Mouse (Mus musculus) embryonic facial prominence, embryonic 12.5 days (tissue): Measurements from ENCODE around the gene Slc22a3. TPM values are rescaled to one million over a fixed set of nuclear protein-coding genes. Genes with fewer than 3 reads are reported as not detected.

ENCODE experiments used
- ATAC-seq: fragments of 200-750 bp; cut with Nextera tagmentation; 2 replicates; pipeline ENCODE4 v1.8.0; 2017; ENCODE audit not compliant: insufficient number of reproducible peaks, insufficient read depth, low FRiP score, low TSS enrichment
- H3K27ac ChIP-seq: fragments of 300-500 bp; sonication (generic); 2 replicates; pipeline ENCODE4 v1.5.1; 2016; ENCODE audit warnings: mild to moderate bottlenecking
- H3K27me3 ChIP-seq: fragments of 300-500 bp; sonication (generic); 2 replicates; pipeline ENCODE4 v1.6.1; 2016; ENCODE audit warnings: mild to moderate bottlenecking, moderate library complexity
- H3K36me3 ChIP-seq: fragments of 300-500 bp; sonication (generic); 2 replicates; pipeline ENCODE4 v1.6.1; 2016; ENCODE audit warnings: mild to moderate bottlenecking
- H3K4me1 ChIP-seq: fragments of 300-500 bp; sonication (generic); 2 replicates; pipeline ENCODE4 v1.6.1; 2016
- H3K4me2 ChIP-seq: fragments of 300-500 bp; sonication (generic); replicated peaks from 2 replicates; pipeline ENCODE4 v1.6.1; 2016; ENCODE audit warnings: mild to moderate bottlenecking, moderate library complexity
- H3K4me3 ChIP-seq: fragments of 300-500 bp; sonication (generic); 2 replicates; pipeline ENCODE4 v1.5.1; 2016; ENCODE audit warnings: mild to moderate bottlenecking
- H3K9ac ChIP-seq: fragments of 300-500 bp; sonication (generic); 2 replicates; pipeline ENCODE4 v1.6.1; 2016; ENCODE audit warnings: mild to moderate bottlenecking, moderate library complexity
- H3K9me3 ChIP-seq: fragments of 300-500 bp; sonication (generic); 2 replicates; pipeline ENCODE4 v1.6.1; 2016; ENCODE audit warnings: mild to moderate bottlenecking, moderate library complexity
- WGBS: fragments of 180-500 bp; shearing (Covaris S2); methylation state at CpG from one replicate; pipeline ENCODE4 v1.1.7; 2016; 5-methylcytosine and 5-hydroxymethylcytosine counted together
- polyA plus RNA-seq: library from polyadenylated mRNA; unstranded; fragments of >200 nt; fragmentation: Nextera tagmentation; extraction: Ambion mirVana; gene quantifications from 2 replicates; pipeline ENCODE4 v1.2.1, GENCODE M21; 2016

Gene Slc22a3
- polyA plus RNA-seq, result 0.26 and 0.38 TPM in 2 replicates

- WGBS, result 8% methylated on average over 14 of the region's 14 CpGs
- H3K36me3 ChIP-seq, result no peaks in the 10 kb centered on the region
- peak within 1 kb of the TSS; percentile 65 for H3K4me2 ChIP-seq
- H3K27me3 ChIP-seq, result peaks cover 64% of the 10 kb centered on the region
- H3K27ac ChIP-seq, result no peak within 1 kb of the TSS
- ATAC-seq, result no peak
- no peak within 1 kb of the TSS for H3K9ac ChIP-seq
- H3K4me1 ChIP-seq, result peaks cover 10% of the 10 kb centered on the region
- H3K4me3 ChIP-seq, result peak within 1 kb of the TSS; percentile 37
- no peaks in the 10 kb centered on the region for H3K9me3 ChIP-seq
Observed at GRCm38 (mm10) chr17:12507654-12508204, at the start of gene Slc22a3. Gene Slc22a3, minus strand, starts transcription at chr17:12507704.

DNA sequence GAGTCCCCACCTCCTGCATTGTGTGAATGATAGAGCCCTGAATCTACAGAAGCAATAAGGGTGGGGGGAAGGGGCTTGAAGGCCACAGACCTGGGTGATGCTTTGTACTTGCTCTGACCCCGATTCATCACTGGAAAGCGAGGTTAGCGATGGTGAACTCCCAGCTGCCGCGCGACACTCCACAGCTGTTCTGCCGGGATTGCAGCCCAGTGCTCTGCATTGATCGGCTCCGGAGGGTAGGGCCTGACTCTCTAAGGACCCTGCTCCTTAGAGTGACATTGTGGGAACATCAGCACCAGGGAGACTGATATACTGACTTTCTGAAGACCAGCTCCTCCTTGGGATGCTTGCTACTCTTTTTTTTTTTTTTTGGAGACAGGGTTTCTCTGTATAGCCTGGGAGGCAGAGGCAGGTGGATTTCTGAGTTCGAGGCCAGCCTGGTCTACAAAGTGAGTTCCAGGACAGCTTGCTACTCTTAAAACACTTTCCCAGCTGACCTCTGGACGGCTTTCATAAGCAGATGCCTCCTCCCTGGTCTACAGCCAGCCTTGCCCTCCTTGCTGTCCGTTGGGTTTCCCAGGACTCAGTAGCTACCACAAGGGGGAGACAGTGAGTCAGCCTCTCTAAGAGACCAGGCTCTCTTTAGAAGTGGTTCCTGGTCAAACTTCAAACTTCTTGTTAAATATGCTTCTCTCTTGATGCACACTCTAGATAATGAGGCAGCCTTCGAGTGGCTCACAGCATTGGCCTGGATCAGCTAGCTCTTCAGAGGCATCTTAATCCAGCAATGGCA is 27.0 kb upstream of the Slc22a3 start:
- Histone ChIP-seq H3K4me1 (no peaks in the 10 kb centered on the region), H3K27me3 (no peaks in the 10 kb centered on the region), H3K4me3 (no peak overlapping the region), H3K27ac (no peak overlapping the region), H3K36me3 (no peaks in the 10 kb centered on the region), H3K9me3 (no peaks in the 10 kb centered on the region), H3K9ac (no peak overlapping the region), H3K4me2 (no peak overlapping the region)
- 62% methylated on average over 13 of the region's 13 CpGs for WGBS
- ATAC-seq, result no peak

DNA sequence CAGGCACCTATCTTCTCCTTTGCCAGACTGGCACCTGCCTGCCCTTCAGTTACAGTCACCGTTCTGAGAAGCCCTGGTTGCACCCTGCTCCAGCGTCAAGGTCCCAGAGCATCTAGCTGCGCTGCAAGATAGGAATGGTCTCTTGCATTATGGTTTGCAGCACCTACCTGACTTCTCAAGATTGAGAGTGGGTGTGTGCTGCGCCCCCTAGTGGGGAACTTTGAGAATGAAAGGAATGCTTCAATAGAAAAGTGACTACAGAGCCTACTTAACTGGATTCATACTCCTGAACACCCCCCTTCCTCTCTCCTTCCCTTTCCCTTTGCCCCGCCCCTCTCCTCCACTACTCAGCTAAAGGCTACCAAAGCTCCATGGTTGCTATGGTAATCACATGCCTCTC is 24.6 kb upstream of the Slc22a3 start:
- no peak overlapping the region for H3K9ac ChIP-seq
- H3K4me1 ChIP-seq, result no peaks in the 10 kb centered on the region
- H3K27me3 ChIP-seq, result no peaks in the 10 kb centered on the region
- no peak overlapping the region for H3K4me2 ChIP-seq
- WGBS, result 43% methylated on average over 5 of the region's 5 CpGs
- no peaks in the 10 kb centered on the region for H3K36me3 ChIP-seq
- H3K27ac ChIP-seq, result no peak overlapping the region
- no peaks in the 10 kb centered on the region for H3K9me3 ChIP-seq
- ATAC-seq, result 0 out of 2 replicates have a peak, but pooled peaks have one; percentile 15
- H3K4me3 ChIP-seq, result no peak overlapping the region

DNA sequence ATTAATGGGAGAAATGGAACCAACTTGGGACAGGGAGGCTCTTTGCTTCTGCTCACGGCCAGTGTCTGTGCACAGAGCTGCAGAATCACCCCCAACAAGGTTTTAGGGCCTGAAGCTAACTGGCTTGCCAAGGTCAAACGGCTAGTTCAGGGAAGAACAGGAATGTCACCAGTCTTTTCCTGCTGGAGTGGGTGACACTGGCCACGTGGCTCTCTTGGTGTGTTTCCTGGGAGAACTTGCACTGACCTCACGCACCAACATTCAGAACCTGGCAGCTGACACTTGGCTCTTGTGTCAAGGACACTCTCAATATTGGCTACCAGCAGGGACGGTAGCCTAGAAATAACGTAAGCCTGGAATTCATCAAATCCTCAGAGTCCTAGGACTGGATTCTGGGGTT is 22.6 kb upstream of the Slc22a3 start:
- no peak overlapping the region for H3K4me2 ChIP-seq

DNA sequence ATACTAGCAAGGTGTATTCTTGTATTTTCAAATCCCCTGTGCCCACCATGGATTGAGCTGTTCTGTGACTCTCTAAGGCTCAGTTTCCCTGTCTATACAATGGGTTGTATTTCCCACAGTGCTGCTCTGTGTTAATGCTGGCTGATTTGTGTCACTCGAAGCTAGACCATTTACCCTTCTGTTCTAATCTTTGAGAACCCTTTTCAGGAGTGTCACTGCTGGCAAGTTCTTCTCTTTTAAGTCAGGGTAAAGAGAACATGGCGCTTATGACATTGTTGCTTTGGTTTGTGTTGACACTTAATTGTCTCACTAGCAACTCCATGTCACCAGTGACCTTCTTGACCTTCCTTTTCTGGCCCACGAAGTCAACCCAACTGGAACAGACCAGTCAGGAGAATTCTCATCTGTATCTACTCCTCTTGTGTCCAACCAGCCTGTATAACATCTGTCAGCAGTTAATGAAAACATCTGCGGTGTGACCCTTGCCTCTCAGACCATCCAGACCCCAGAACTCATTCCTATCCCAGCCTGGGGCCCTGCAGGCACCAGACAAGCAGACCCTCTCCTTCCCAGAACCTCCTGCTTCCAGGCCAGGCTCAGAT is 22.0 kb upstream of the Slc22a3 start:
- no peak overlapping the region for H3K9ac ChIP-seq
- no peak overlapping the region for H3K27ac ChIP-seq
- no peak overlapping the region for H3K4me2 ChIP-seq
- H3K9me3 ChIP-seq, result no peaks in the 10 kb centered on the region
- no peak overlapping the region for H3K4me3 ChIP-seq
- 43% methylated on average over 4 of the region's 4 CpGs for WGBS
- H3K4me1 ChIP-seq, result no peaks in the 10 kb centered on the region
- H3K27me3 ChIP-seq, result no peaks in the 10 kb centered on the region
- no peak for ATAC-seq
- no peaks in the 10 kb centered on the region for H3K36me3 ChIP-seq

More for the DNA sequence above, 22.6 kb upstream of the Slc22a3 start:
- H3K36me3 ChIP-seq, result no peaks in the 10 kb centered on the region
- no peaks in the 10 kb centered on the region for H3K27me3 ChIP-seq
- H3K9me3 ChIP-seq, result no peaks in the 10 kb centered on the region
- H3K27ac ChIP-seq, result no peak overlapping the region
- no peak overlapping the region for H3K4me3 ChIP-seq
- WGBS, result 53% methylated on average over 6 of the region's 6 CpGs
- no peak for ATAC-seq
- H3K4me1 ChIP-seq, result no peaks in the 10 kb centered on the region
- no peak overlapping the region for H3K9ac ChIP-seq

GRCm38 (mm10) chr17:12519089-12519488 is 11.6 kb upstream of the Slc22a3 start:
- Histone ChIP-seq H3K27ac (no peak overlapping the region), H3K9me3 (no peaks in the 10 kb centered on the region; the same call in 1 of the 2 replicates), H3K36me3 (no peaks in the 10 kb centered on the region), H3K4me3 (no peak overlapping the region), H3K4me1 (no peaks in the 10 kb centered on the region), H3K9ac (no peak overlapping the region), H3K4me2 (no peak overlapping the region), H3K27me3 (no peaks in the 10 kb centered on the region)
- ATAC-seq, result no peak
- WGBS, result 65% methylated on average over 2 of the region's 2 CpGs

DNA sequence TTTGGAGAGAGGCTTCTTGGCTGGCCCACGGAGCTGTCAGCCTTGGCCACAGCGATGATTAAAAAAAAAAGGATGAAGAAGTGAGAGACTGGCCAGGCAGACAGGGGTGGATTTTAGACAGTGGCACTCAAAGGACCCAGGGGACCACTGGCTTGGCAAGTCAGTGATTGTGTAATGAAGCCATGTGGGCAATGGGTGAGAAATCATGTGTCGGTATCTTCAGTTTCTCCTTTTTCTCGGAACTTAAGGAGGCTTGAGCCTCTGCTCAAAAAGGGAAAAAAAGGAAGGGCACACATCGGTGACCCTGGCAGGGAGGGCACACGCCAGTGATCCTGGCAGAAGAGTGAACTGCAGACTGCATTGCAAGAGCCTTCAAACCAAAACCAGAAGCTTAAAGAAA is 10.7 kb upstream of the Slc22a3 start:
- H3K4me1 ChIP-seq, result no peaks in the 10 kb centered on the region
- H3K4me2 ChIP-seq, result no peak overlapping the region
- H3K36me3 ChIP-seq, result no peaks in the 10 kb centered on the region
- no peaks in the 10 kb centered on the region; the same call in 1 of the 2 replicates for H3K9me3 ChIP-seq
- no peak for ATAC-seq
- 90% methylated on average over 6 of the region's 6 CpGs for WGBS
- no peak overlapping the region for H3K4me3 ChIP-seq
- H3K9ac ChIP-seq, result no peak overlapping the region
- no peaks in the 10 kb centered on the region for H3K27me3 ChIP-seq
- H3K27ac ChIP-seq, result no peak overlapping the region

DNA sequence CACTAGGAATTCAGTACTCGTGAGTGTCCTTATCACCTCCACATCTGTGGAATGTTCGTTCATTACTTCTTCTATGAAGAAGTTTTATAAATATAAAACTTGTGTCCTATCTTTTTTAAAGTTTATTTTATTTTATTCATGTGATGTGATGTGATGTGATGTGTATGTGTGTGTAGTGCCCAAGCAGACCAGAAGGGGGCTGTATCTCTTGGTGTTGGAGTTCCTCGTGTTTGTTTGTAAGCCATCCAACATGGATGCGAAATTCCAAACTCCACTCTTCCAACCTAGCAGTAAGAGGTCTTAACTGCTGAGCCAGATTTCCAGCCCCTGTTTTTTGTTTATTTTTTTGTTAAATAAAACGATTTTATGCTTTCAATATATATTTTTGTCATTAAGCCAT is 6.5 kb upstream of the Slc22a3 start:
- no peak for ATAC-seq
- H3K9ac ChIP-seq, result no peak overlapping the region
- 75% methylated on average over 5 of the region's 5 CpGs for WGBS
- H3K9me3 ChIP-seq, result no peaks in the 10 kb centered on the region
- H3K4me2 ChIP-seq, result no peak overlapping the region
- no peaks in the 10 kb centered on the region for H3K4me1 ChIP-seq
- no peak overlapping the region for H3K4me3 ChIP-seq
- peaks cover 15% of the 10 kb centered on the region for H3K27me3 ChIP-seq
- H3K27ac ChIP-seq, result no peak overlapping the region
- no peaks in the 10 kb centered on the region for H3K36me3 ChIP-seq

GRCm38 (mm10) chr17:12513107-12513923 is 5.8 kb upstream of the Slc22a3 start:
- ATAC-seq, result no peak
- Histone ChIP-seq H3K4me2 (no peak overlapping the region), H3K27ac (no peak overlapping the region), H3K36me3 (no peaks in the 10 kb centered on the region), H3K4me1 (no peaks in the 10 kb centered on the region), H3K27me3 (peaks cover 22% of the 10 kb centered on the region), H3K4me3 (no peak overlapping the region), H3K9ac (no peak overlapping the region), H3K9me3 (no peaks in the 10 kb centered on the region)
- WGBS, result 79% methylated on average over 9 of the region's 9 CpGs

DNA sequence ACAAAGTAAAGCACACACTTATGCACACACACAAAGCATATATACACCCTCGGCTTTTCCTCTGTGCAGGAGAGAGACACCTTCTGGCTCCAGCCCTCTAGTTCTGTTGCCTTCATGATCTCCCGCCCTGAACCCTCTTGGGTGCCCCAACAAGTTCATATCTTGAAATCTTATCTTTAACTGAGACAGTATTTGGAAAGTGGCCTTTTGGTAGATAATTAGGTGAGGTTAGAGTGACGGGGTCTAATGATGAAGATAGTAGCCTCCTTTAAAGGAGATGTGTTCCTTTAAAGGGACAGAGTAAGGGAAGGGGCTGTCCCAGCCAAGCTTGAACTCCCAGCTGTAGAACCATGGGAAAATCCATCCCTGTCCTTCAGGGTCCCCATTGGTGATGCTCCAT is 3.7 kb upstream of the Slc22a3 start:
- Histone ChIP-seq H3K27ac (no peak overlapping the region), H3K9me3 (no peaks in the 10 kb centered on the region), H3K9ac (no peak overlapping the region), H3K27me3 (peaks cover 43% of the 10 kb centered on the region), H3K4me2 (no peak overlapping the region), H3K36me3 (no peaks in the 10 kb centered on the region), H3K4me1 (peaks cover 10% of the 10 kb centered on the region), H3K4me3 (no peak overlapping the region)
- WGBS, result 84% methylated on average over 3 of the region's 3 CpGs
- ATAC-seq, result no peak

GRCm38 (mm10) chr17:12508376-12508775 is 872 bp upstream of the Slc22a3 start:
- no peaks in the 10 kb centered on the region for H3K9me3 ChIP-seq
- no peak overlapping the region for H3K4me3 ChIP-seq
- ATAC-seq, result no peak
- H3K36me3 ChIP-seq, result no peaks in the 10 kb centered on the region
- WGBS, result 19% methylated on average over 7 of the region's 7 CpGs
- no peak overlapping the region for H3K27ac ChIP-seq
- peaks cover 64% of the 10 kb centered on the region for H3K27me3 ChIP-seq
- H3K9ac ChIP-seq, result no peak overlapping the region
- peaks cover 10% of the 10 kb centered on the region for H3K4me1 ChIP-seq
- no peak overlapping the region for H3K4me2 ChIP-seq
